Mouse (Mus musculus) mouse embryonic stem cell (cell line): ENCODE measurements around the gene Dnase2a.

ENCODE experiments used
- in situ Hi-C, 2 experiments: fragments of 300-500 bp; cut with MboI; formaldehyde crosslinking; loops; 1 replicate in 1 of 2; 3 replicates in 1 of 2; pipeline ENCODE4 v1.14.3; 2019 to 2020; ENCODE audit warnings: low sequenced_read_pairs in 2 of 2, low pct_unique_long_range_greater_than_20kb in 1 of 2, mixed read lengths in 1 of 2; ENCODE audit not compliant: unreplicated experiment in 1 of 2

Dnase2a gene

GRCm38 (mm10) chr8:84908421-84909161 is at the start of gene Dnase2a:
Gene Dnase2a (plus strand): TSS chr8:84908560.
- in situ Hi-C loops: no loop called here

DNA sequence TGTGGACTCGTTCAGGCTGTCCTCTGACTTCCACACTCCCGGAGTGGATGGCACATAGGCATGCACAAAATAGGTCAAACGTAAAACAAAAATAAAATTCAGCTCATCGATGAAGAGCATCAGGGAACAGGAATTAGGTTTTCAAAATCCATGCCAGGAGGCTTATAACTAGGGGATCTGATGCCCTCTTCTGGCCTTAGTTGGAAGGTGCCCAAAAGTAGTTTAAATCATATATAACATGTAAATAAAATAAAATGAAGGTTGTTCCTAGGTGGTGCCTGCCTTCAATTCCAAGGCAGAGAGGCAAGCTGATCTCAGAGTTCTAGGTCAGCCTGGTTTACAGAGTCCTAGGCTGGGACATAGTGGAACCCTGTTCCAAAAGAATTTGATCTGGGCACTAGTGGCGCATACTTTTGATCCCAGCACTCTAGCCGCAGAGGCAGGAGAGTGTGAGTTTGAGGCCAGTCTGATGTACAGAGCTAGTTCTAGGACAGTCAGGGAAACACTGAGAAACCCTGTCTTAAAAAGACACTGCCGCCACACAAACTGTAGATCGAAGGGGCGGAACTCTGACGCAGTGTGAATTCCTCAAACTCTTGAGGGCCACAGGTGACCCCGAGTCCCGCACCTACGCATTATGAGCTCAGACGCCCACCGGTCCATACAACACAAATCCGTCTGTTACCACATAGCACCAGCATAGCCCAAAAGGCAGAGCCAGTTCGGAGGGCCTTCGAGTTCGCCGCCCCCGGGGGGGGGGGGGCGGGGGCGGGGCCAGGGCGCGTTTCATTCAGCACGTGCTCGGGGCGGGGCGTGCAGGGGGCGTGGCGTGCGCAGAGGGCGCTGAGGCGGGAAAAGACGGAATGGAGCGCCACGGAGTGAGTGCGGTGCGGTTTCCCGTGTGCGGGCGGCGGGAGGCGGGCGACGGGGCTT is 36.7 kb upstream of the Dnase2a start, which contains the start of gene Syce2:
Gene Syce2 (plus strand): TSS at position 736 of the 933 bp plus-strand sequence.
- in situ Hi-C loops: no loop called here

- in situ Hi-C loops: no loop called here
Observed at GRCm38 (mm10) chr8:84872309-84872965, 35.9 kb upstream of the Dnase2a start.

- in situ Hi-C loops: no loop called here
Observed at GRCm38 (mm10) chr8:84873016-84873415, 35.3 kb upstream of the Dnase2a start.

GRCm38 (mm10) chr8:84874339-84874738 is 34.0 kb upstream of the Dnase2a start:
- in situ Hi-C loops: no loop called here

GRCm38 (mm10) chr8:84877297-84878035 is 30.9 kb upstream of the Dnase2a start:
- in situ Hi-C loops: no loop called here

DNA sequence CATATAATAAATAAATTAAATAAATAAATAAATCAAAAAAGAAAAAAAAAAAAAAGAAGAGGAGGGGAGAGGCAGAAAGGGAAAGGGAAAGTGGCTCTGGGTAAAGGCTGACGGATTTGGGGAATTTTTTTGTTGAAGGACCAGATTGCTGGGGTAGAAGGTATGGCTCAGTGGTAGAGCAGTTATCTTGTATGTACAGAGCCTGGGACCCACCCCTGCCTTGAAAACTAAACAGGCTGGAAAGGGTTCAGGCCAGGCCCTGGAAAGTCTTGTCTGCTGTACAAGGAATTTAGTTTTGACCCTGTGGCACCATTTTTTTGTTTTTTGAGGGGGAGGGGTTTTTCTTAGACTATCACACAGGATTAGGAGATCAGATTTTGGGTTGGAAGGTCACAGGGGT is 29.4 kb upstream of the Dnase2a start:
- in situ Hi-C loops: no loop called here

GRCm38 (mm10) chr8:84884728-84885127 is 23.6 kb upstream of the Dnase2a start:
- in situ Hi-C loops: no loop called here

- in situ Hi-C loops: no loop called here
Observed at GRCm38 (mm10) chr8:84888280-84888679, 20.1 kb upstream of the Dnase2a start.

DNA sequence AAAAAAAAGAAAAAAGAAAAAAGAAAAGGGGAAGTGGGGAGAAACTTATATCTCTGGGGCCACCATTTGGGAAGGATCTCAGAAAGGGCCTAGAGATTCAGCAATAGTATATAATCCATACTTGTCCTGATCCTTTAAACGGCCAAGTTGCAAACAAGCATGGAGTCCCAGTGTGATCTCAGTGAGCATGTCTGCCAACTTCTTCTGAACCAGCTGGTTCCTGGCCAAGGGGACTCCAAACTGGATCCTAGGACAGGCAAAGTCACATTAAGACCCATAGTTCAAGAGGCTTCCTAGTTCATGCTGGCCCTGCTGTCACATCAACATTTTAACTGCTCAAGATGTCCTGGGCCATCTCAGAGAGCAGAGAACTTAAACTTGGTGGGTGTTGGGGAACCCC is 19.2 kb upstream of the Dnase2a start:
- in situ Hi-C loops: no loop called here

DNA sequence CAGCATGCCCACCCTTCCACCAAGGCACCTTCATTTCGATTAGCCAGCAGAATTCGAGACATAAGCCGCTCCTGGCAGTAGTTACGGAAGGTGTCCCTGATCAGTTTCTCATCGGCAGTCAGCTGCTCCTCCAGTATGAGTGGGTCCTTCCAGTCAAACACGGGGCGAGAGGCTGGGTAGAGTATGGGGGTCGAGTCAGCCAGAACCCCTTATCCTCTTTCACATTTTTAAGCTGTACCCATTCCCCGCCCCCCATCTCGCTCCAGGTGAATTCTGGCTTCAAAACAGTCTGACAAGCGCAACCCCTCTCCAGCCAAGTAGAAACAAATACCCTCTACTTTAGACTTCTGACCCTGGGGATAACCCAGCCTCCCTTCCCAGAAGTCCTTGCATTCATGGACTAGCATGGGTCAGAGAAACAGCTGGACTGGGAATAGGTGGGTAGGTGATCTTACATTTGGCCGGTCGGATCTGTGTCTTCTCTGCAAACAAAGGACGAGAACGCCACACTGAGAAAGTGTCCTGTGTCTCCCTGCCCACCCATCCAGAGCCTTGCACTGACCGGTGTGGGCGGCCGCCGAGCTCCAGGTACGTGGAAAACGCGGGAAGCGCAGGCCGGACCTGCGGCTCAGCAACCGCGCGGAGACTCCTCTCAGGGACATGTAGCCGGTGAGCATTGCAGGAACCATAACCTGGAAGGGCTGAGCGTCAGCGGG is 15.2 kb upstream of the Dnase2a start:
- in situ Hi-C loops: no loop called here

DNA sequence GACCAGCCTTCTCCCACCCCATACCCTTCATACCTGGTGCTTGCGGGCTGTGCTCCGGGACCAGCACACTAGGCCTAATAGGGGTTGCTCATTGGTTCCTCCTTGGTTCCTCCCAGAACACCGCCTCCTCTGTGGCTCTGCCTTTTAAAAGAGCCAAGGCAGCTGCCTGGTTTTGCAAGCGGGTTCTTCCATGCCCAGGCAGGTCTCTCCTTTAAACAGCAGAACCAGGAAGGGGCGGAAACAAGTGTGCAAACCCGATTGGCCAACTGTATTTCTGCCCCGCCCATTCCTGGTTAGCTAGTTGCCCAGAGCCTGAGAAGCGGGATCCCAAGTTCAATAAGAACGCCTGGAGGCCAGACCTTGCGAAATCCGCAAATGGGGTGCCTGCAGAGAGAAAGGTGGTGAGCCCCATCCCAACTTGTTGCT is 14.6 kb upstream of the Dnase2a start, which contains the start of gene Gcdh:
Gene Gcdh (minus strand): TSS at position 213 of the 426 bp plus-strand sequence.
- in situ Hi-C loops: no loop called here

DNA sequence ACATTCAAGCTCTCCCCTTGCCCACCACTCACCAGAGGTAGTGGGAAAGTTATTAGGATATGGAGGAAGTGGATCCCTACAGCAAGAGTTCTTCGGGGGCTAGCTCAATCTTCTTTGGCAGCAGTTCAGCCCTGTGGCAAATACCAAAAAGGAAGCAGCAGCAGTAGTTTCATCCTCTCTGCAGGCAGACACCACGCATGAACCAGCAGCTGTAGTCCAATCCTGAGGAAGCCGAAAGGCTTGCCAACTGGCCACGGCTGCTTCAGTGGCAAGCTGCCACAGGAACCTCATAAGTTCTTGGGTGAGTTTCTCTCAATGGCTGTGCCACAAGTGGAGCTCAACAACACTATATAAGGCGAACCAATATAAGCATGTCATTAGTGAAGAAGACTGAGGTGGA is 12.4 kb upstream of the Dnase2a start:
- in situ Hi-C loops: no loop called here

DNA sequence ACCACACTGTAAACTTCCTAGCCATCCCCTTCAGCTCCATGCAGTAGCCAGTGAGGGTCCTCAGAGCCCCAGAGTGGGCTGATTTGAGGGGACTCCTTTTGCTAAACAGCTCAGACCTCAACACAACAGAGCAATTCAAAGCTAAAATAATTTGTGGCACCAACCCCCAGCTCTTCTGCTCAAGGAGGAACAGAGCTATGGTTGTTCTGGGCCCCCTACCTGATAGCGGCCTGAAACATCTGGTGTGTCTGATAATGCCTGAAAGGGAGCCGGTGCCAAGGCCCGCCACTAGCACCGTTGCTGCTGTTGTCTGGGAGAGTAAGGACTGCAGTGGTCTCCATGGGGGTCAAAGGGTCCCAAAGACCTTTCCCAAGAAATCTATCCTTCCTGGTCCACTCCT is 7.3 kb upstream of the Dnase2a start:
- in situ Hi-C loops: no loop called here

DNA sequence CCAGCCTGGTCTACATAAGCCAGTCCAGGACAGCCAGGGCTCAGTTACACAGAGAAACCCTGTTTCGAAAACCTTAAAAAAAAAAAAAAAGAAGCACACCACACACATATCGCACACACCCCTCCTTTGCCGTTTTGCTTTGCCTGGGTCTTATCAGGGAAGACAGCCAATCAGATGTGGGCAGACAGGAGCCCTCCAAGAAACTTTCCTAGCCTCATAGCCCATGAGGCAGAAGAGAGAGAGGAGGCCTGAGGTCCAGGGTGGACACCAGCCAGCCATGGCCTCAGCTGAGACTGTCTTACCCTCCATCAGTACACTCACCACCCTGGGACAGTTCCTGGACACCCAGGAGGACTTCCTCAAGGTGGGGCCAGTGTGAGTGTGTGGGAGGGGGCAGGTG is 6.6 kb upstream of the Dnase2a start, which contains the start of gene Klf1:
Gene Klf1 (plus strand): TSS at position 177 of the 400 bp plus-strand sequence.
- in situ Hi-C loops: no loop called here

GRCm38 (mm10) chr8:84902367-84902919 is 5.9 kb upstream of the Dnase2a start:
- in situ Hi-C loops: no loop called here

DNA sequence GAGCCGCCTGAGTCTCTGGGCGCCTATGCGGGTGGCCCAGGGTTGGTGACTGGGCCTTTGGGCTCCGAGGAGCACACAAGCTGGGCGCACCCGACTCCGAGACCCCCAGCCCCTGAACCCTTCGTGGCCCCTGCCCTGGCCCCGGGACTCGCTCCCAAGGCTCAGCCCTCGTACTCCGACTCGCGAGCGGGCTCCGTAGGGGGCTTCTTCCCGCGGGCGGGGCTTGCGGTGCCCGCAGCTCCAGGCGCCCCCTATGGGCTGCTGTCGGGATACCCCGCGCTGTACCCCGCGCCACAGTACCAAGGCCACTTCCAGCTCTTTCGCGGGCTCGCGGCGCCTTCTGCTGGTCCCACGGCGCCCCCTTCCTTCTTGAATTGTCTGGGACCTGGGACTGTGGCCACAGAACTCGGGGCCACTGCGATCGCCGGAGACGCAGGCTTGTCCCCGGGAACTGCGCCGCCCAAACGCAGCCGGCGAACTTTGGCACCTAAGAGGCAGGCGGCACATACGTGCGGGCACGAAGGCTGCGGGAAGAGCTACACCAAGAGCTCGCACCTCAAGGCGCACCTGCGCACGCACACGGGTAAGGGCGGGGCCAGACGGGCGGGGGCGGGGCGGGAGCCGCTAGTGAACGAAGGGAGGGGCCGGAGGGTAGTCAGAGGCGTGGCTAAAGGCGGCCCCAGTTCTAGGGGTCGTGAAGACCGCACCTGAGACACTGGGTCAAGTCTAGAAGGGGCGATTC is 5.3 kb upstream of the Dnase2a start:
- in situ Hi-C loops: no loop called here
